Mouse (Mus musculus): ENCODE measurements around the gene Gria1.

GRCm38 (mm10) chr11:57189391-57189790 is 178.2 kb downstream of the Gria1 start:
- TF ChIP-seq TCF12 (IDR thresholded peaks at IDR 0.05; ENCODE audit: insufficient read depth, poor library complexity, severe bottlenecking) (no peak), MYOD1 (IDR thresholded peaks at IDR 0.05; ENCODE audit: control insufficient read depth in 1 of 3, insufficient read length in 2 of 3, low read depth in 2 of 3) (no peak), MYOG (IDR thresholded peaks at IDR 0.05; ENCODE audit: control insufficient read depth in 1 of 3, insufficient read depth in 1 of 3, insufficient read length in 2 of 3, low read depth in 2 of 3) (no peak), USF1 (IDR thresholded peaks at IDR 0.05; ENCODE audit: low read depth) (no peak), E2F4 (IDR thresholded peaks at IDR 0.05; ENCODE audit: insufficient read depth) (no peak), POLR2A (IDR thresholded peaks at IDR 0.05; ENCODE audit: insufficient read length, low read depth) (no peak), MAX (IDR thresholded peaks at IDR 0.05; ENCODE audit: low read depth) (no peak), POLR2AphosphoS2 (IDR thresholded peaks at IDR 0.05; ENCODE audit: insufficient read length, low read depth) (no peak), CEBPB (IDR thresholded peaks at IDR 0.05; ENCODE audit: insufficient read depth, poor library complexity, severe bottlenecking) (no peak), TCF3 (IDR thresholded peaks at IDR 0.05; ENCODE audit: insufficient read length, low read depth) (no peak), SRF (IDR thresholded peaks at IDR 0.05; ENCODE audit: control insufficient read depth, insufficient read length, low read depth) (no peak)
